Mouse (Mus musculus) megakaryocyte, embryonic 14.5 days (primary cell): ENCODE results near the gene Sec23a. TPM values are rescaled to one million over a fixed set of nuclear protein-coding genes. Genes with fewer than 3 reads are reported as not detected.

Experiments
- H3K27me3 ChIP-seq: replicated peaks from 2 replicates; pipeline ENCODE3; 2012; ENCODE audit warnings: inconsistent platforms
- H3K36me3 ChIP-seq: replicated peaks from 2 replicates; pipeline ENCODE3; 2012; ENCODE audit warnings: low read length, inconsistent platforms, mixed read lengths
- H3K4me1 ChIP-seq: 2 replicates; pipeline ENCODE4 v1.6.1; 2012; ENCODE audit warnings: inconsistent platforms
- H3K4me3 ChIP-seq: replicated peaks from 2 replicates; pipeline ENCODE3; 2012; ENCODE audit warnings: moderate library complexity, mild to moderate bottlenecking, inconsistent platforms
- H3K9me3 ChIP-seq: 2 replicates; pipeline ENCODE4 v1.6.1; 2012; ENCODE audit warnings: inconsistent platforms
- FLI1 ChIP-seq: IDR thresholded peaks from 2 replicates; pipeline ENCODE4 v1.6.1; 2012; ENCODE audit warnings: low read length, inconsistent platforms, mixed read lengths
- GATA1 ChIP-seq: IDR thresholded peaks from 3 replicates; pipeline ENCODE4 v1.6.1; 2012; ENCODE audit warnings: mixed read lengths, low read length, inconsistent platforms, borderline replicate concordance
- polyA plus RNA-seq: library from polyadenylated mRNA; stranded (reverse); fragments of >175 nt; gene quantifications from 2 replicates; pipeline ENCODE4 v1.2.3, GENCODE M21; 2012; ENCODE audit warnings: low replicate concordance; ENCODE audit not compliant: insufficient read depth

The Sec23a gene
- polyA plus RNA-seq, 1 experiment: 1.2 TPM

DNA sequence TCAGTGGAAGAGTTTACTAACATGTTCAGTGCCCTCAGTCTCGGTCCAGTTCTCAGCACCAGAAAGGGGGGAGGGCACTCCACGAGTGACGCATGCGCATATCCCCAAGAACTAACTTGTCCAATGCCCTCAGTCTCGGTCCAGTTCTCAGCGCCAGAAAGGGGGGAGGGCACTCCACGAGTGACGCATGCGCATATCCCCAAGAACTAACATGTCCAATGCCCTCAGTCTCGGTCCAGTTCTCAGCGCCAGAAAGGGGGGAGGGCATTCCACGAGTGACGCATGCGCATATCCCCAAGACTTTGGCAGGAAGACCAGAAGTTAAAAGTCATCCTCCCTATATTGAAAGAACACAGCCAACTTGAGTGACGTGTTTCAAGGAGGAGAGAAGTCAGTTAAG, 86.8 kb downstream of the Sec23a start:
- Histone ChIP-seq H3K27me3 (no peaks in the 10 kb centered on the region), H3K9me3 (no peaks in the 10 kb centered on the region), H3K36me3 (no peaks in the 10 kb centered on the region), H3K4me3 (no peak overlapping the region), H3K4me1 (peaks cover 24% of the 10 kb centered on the region)
- TF ChIP-seq FLI1 (no peak), GATA1 (no peak)

DNA sequence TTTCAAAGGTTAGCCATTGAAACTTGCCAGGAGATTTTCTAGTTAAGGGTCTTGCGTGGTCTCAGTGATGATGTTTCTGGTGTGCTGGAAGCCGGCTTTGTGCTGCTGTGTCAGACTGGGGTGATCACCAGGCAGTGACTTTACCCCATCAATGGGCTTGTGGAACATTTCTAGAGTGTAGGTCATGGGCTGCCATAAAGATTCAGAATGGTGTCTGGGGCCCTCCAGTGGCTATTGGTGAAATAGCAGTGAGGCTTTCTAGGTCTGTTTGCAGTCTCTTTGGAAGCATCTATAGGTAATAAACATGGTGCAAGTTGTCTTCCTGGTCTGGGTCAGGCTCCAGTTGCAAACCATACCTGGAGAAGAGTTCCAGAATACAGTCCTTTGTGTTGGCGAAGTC, 87.8 kb downstream of the Sec23a start:
- no peak for TF ChIP-seq GATA1
- TF ChIP-seq FLI1: no peak
- Histone ChIP-seq H3K9me3 (no peaks in the 10 kb centered on the region), H3K4me1 (peaks cover 24% of the 10 kb centered on the region), H3K36me3 (no peaks in the 10 kb centered on the region), H3K4me3 (no peak overlapping the region), H3K27me3 (no peaks in the 10 kb centered on the region)

DNA sequence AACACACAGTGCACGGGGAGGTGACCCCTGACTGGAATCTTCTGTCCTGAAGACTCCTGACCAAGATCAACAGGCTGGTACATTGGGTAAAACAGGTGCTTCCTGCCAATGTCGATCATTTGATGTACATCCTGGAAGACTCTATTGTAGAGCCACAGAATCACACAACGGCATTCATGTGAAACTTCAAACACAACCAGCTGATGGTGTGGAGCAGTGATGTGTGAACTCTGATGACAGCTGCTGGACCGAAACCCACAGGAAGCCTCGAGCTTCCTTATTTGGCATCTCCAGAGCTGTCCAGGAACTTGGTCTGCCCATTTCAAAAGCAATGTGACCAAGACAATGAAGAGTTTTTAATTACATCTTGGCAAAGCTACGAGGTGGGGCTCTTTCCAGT, 91.0 kb downstream of the Sec23a start:
- Histone ChIP-seq H3K36me3 (no peaks in the 10 kb centered on the region), H3K9me3 (no peaks in the 10 kb centered on the region), H3K4me1 (peaks cover 24% of the 10 kb centered on the region), H3K27me3 (no peaks in the 10 kb centered on the region), H3K4me3 (no peak overlapping the region)
- TF ChIP-seq GATA1 (no peak), FLI1 (no peak)

DNA sequence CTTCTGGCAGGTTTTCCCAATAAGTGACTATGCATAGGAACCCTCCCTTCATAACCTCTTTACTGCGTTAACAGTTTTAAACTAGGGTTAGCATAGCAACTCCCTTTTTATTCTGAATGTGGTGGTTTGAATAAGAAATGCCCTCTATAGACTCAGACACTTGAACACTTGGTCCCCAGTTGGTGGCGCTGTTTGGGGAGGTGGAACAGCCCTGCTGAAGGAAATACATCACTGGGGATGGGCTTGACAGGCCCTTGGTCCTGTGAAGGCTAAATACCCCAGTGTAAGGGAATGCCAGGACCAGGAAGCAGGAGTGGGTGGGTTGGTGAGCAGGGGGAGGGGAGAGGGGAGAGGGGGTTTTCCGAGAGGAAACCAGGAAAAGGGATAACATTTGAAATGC, 92.3 kb downstream of the Sec23a start:
- no peaks in the 10 kb centered on the region for H3K36me3 ChIP-seq
- TF ChIP-seq GATA1: no peak
- no peak overlapping the region for H3K4me3 ChIP-seq
- H3K27me3 ChIP-seq: no peaks in the 10 kb centered on the region
- H3K4me1 ChIP-seq: peaks cover 21% of the 10 kb centered on the region
- no peaks in the 10 kb centered on the region for H3K9me3 ChIP-seq

DNA sequence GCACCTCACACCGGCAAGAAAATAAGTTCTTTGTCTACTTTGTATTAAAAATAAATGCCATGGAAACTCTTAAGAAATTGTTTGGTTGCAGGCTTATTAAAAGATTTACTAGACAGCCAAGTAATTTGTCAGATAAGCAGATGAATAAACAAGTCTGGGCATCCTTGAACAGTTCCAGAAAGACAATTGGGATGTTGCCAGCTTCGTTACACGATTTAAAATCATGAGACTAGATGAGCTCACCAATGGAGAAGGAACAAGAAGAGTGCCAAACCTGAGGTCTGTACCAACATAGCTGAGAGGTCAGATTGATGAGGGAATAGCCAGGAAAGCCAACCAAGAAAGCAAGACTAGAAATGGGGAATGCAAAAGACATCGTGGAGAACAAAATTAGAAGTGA, 102.0 kb downstream of the Sec23a start:
- no peaks in the 10 kb centered on the region for H3K9me3 ChIP-seq
- H3K36me3 ChIP-seq: no peaks in the 10 kb centered on the region
- H3K4me1 ChIP-seq: no peaks in the 10 kb centered on the region; the same call in 1 of the 2 replicates
- no peak for TF ChIP-seq GATA1
- H3K4me3 ChIP-seq: no peak overlapping the region
- no peaks in the 10 kb centered on the region for H3K27me3 ChIP-seq

Other genes with a start within 250 kb of the Sec23a start
- 1.8 TPM in 1 of 2 replicates, not detected in the other for gene Gemin2, start 1.4 kb upstream of the Sec23a start, polyA plus RNA-seq
- gene Trappc6b, start 49.5 kb upstream of the Sec23a start, polyA plus RNA-seq: 15.5 and 76.7 TPM in 2 replicates
- gene Pnn, start 54.9 kb upstream of the Sec23a start, polyA plus RNA-seq: 14.7 and 32.9 TPM in 2 replicates
- gene Mia2, start 83.8 kb upstream of the Sec23a start, polyA plus RNA-seq: 12.8 and 26.3 TPM in 2 replicates
- gene Fbxo33, start 207.7 kb upstream of the Sec23a start, polyA plus RNA-seq: 3.6 and 8.6 TPM in 2 replicates